Mouse (Mus musculus): Measurements from ENCODE around the gene Svep1.

The Svep1 gene

DNA sequence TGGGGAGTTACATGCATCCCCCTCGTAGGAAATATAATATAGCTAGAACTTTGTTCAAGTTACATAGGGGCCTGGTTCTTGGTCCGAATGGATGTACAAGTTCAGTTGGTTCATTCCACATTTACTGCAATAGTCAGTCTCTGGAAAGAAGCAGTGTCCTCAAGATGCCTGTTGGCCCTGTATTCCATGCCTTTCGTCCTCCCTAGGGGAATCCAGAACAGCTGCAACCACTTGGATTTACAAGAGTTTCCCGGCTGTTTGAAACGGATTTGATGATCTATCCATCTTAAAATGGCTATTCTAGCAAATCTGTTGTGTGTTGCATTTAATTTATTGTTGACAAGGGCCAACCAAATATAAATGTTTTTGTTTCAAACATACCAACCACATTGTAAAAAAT is 36.2 kb downstream of the Svep1 start:
- no peak for DNase-seq (ENCODE audit: low spot score)

DNA sequence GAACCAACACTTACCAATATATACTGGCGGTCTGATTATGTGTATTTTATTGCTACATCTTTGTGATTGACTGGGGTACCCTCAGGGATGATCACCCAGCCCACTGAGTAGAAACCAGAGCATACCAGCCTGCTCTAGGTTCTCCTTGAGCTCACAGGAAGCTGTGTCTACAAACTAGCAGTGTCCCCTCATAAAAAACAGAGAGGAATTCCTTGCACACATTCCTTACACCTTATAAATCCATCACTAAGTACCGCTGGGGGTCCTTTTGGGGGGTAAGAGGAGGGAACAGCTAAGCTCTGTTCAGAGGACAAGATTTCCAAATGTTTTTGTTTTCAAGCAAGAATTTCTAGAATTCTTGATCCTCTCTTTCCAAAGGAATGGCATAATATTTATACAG is 36.7 kb downstream of the Svep1 start:
- no peak for DNase-seq (ENCODE audit: low spot score)

DNA sequence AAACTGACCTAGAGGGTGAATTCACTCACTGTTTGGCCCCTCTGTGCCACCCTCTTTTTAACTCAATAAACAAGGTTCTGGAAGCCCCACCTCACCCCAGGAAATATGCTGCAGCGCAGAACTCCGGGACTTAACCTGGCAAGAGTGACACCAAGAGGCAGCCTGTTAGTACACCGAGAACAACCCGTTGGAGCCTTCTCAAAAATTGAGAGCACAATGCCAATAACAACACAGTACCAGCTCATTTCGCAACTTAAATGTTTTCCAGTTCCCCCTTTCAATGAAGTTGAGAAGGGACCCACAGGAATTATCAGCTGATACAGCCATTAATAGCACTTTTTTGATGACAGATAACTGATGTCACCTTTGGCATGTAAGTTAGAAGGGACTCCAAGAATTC is 38.3 kb downstream of the Svep1 start:
- DNase-seq (ENCODE audit: low spot score), result no peak

DNA sequence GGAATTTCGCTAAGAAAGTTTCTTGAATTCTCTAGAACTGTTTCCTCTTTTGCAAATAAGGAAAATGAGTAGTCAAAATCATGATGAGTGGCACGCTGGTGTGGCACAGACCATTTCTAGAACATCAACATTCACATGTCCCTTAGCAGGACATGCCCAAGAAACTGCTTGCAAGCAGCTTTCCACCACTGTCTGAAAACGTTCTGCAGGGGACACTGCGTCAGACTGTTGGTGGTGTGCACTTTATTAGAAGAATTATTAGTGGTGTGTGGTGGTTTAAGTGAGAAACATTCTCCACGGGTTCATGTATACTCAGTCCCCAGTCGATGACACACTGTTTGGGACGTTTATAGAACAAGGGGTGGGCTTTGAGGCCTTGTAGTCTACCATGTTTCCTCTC is 40.9 kb downstream of the Svep1 start:
- no peak for DNase-seq (ENCODE audit: low spot score)

DNA sequence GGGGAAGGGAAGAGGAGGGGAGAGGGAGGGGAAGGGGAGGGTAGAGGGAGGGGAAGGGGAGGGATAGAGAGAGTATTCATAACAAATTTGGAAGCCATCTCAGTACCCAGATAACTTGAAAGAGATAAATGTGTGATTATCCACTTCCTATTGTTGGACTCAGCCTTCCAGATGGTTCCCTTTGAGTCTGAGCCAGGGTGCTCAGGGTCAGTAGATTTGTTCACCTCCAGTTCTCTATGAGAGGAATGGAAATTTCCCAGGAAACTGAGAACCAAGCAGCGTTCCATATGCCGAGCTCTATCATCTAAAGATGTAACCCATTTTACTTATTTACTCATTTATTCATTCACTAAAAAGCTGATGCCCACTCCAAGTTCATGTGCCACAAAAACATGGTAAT is 44.8 kb downstream of the Svep1 start:
- no peak for DNase-seq (ENCODE audit: low spot score)

DNA sequence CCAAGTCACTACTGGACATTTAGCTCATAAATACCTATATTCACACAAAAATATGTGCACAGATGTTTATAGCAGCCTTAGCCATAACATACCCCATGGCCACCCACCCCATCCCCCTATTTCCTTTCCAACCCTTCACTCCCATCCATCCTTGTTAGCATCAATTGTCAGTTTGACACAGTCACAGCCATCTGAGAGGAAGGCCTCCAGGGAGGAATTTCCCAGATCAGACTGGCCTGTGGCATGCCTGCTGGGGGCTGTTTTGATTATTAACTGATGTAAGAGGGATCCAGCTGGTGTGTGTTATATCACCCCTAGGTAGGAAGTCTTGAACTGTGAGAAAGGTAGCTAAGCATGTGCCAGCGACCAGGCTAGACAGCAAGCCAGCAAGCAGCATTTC is 47.1 kb downstream of the Svep1 start:
- DNase-seq (ENCODE audit: low spot score), result no peak

DNA sequence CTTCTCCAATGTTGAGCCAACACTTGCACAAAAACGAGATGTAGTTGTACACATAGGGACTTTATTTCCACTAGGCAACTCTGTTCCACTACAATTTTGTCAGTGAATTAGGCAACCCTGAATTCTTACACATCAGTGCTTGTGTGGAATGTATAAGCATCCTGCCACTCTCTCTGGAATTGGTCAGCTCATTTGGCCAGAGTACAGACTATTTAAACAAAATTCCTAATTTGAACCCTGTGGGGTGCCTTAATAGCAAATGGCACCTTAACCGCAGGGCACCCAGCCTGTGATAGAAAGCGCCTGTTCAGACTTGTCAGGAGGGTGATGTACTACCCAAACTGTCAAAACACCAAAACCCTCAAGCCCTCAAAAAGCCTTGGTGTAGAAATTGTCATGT is 56.4 kb downstream of the Svep1 start:
- no peak for DNase-seq (ENCODE audit: low spot score)

DNA sequence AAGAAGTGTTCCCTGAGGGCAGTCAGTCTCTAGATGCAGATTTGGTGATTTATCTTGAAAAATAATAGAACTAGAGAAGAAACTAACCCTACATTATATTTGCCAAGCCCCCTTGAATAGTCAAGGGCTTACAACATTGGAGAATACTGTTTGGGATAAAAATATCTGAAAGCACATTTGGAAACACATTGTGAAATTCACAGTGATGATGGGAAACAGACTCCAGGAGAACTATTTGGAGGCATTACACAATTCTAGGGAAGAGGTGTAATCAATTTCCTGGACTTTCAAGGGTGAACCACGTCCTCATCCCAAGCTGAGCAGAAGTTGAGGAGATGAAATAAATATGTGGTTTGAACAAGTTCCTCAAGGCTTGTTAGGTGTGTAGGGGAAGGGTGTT is 57.5 kb downstream of the Svep1 start:
- no peak for DNase-seq (ENCODE audit: low spot score)

DNA sequence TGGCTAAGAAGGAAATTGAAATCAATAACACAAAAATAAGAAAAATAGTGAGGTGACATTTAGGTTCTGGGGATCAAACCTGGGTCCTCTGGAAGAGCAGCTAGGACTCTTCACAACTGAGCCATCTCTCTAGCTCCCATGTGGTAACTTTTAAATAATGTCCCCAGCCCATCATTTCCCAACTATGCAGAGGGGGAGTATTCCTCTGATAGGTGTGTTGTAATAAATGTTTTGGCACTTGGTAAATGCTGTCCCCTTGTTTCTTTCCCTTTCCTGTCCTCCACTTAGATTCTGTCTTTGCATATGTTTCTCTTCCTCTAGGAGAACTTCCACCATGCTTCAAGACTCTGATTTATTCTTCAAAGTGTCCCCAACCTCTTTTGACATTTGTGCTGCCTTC is 58.1 kb downstream of the Svep1 start:
- no peak for DNase-seq (ENCODE audit: low spot score)

DNA sequence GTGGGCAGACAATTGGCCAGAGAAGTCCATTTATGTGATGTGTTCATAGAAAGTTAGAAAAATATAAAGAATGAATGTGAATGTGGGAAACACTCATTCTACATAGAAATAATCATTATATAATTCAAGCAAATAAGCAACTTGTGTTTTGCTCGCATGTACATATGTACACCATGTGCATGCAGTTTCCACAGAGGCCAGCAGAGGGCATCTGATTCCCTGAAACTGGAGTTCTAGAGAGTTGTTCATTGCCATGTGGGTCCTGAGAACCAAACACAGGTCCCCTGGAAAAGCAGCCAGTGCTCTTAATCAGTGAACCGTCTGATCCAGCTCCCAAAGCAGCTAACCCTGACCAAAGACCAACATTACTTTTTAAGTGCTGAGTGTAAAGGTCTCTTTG is 60.0 kb downstream of the Svep1 start:
- no peak for DNase-seq (ENCODE audit: low spot score)

DNA sequence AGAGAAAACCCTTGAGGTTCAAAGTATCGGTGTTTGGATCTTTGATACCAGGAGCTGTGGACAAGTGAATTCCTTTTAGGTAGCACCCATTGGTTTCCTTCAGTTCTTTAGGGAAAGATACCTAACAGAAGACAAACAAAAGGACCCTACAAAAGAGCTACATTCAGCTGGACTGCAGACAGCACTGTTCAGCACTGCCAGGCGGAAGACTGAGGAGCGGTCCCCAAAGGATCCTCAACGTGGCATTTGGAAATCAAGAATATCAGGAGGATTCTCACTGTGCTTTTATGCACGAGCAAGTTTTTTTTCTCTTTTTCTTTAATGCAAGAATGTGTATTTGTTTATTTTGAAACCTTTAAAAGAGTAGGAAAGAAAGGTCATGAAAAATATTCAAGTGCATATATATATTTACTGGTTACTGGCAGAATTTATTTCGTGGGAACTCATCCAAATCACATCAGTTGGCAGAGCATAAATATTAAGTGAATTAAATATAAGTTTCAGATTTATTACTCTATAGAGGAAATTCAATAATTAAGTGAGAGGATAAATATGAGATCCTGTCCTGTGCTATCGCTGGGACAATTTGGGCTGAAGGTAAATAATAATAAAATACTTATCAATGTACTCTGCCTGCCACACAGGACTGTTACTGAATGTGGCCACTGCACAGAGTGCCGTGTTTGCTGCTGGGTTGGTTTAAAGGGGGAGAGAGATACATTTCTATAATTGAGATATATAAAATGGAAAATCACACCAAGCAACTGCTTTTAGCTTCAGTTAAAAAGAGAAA is 66.7 kb downstream of the Svep1 start:
- no peak for DNase-seq (ENCODE audit: low spot score)

DNA sequence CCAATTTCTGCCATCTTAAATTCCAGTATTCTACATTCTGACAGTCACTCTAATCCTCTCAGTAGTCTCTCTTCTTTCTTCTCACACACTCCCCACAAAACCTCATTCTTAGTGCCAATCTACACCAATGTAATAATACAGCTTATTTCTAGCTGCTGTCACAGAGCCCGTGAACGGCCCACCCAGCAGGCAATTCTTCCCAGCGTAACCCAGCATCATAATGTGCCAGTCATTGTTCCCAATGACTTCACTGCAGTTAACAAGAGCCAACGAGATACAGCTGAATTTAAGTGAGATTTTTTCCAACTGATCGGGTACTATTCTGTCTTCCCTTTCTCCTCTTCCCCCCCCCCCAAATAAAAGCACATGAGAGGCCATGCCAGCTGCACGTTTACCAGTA is 67.4 kb downstream of the Svep1 start:
- no peak for DNase-seq (ENCODE audit: low spot score)

DNA sequence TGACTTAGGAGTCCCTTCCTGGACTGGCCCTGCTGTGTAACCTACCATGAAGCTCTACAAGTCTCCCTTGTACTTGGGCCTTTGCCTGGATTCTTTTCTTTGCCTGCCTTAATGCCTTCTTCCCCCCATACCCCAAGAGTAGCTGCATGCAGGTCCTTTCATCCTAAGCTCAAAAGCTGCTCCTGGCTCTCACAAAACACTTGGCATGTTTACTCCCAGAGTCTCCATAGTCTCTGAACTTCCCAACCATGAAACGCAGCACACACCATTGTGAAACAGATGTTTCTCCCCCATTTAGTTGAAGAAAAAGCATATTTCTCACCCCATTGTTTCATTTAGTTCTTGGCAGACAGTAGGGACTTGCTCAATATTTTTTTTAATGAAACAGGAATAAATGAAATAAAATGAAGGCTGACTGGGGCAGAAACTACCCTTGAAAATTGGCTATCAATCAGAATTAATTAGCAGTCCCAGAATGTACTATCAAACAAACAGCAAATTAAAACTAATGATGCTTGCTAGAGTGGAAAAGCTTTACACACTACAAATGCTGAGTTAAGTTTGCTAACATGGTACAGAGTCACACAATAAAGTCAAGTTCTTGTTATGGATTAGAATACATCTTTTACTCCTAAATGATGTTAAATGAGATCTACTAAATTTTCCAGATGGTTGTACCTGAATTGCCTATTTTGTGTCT is 72.9 kb downstream of the Svep1 start:
- no peak for DNase-seq (ENCODE audit: low spot score)

DNA sequence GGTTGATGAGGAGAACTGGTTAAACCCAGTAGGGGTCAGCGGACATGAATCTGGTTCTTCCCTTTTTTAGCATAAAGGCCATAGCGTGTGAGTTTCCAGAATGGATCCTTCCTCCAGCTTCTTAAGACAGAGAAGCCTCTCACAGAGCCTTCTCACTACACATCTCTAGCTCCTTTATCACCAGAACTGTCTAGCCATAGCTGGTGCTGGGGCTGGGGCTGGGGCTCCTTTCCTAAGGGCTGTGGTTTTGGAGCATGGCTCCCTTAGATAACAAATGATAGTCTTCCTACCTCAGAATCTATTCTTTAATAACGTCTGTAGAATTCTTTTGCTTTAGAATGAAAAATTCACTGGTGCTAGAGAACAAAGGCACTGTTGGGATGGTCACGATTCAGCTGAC is 76.8 kb downstream of the Svep1 start:
- DNase-seq (ENCODE audit: low spot score), result no peak

DNA sequence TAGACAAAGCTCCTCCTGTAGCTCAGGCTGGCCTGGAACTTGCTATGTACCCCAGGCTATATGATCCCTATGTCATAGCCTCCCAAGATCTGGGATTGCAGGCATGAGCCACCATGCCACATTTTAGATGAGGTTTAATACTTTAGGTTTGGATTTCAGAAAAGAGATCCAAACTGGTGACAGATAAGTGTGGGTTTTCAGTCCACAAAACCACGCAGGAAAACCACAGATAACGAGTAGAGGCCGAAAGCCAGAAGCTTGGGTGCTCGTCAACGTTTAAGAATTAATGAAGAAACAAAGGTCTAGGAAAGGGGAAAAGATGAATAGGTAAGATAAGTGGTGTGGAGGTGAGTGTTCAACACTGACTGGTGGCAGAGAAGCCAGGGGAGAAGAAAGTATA is 79.6 kb downstream of the Svep1 start:
- no peak for DNase-seq (ENCODE audit: low spot score)

DNA sequence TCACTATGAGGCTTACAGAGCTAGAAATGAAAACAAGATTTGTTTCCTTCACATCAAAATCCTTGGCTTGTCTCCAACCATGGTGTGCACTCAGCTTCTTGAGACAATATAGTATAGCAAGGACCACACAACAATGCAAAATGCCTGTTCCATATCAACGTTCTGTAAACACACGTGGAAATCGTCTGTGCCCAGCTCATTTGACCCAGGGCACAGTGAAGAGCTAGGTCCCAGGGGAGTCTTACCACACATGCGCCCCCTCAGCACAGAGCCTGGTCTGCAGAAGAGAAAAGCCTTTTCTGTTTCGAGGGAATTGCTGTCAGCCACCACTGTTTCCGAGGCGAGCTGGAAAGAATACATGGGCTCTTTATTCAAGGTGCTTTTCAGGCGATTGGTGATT is 91.2 kb downstream of the Svep1 start:
- no peak for DNase-seq (ENCODE audit: low spot score)

DNA sequence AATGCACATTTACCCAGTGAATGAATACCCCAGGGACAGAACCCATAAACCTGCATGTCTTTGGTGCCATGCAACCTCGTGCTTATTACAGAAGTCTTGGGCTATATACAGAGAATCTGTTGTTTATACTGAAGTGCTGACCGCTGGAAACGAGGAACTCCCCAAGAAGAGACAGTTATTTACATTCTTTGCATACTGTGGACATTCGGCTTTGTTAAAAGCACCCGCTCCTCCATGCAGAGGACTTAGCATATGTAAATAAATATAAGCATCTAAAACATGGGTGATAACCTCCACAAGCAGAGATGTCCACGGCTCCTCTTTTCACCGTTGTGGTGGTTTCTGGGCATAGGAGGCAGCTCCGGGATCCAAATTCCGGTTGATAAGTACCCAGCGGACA is 95.7 kb downstream of the Svep1 start:
- no peak for DNase-seq (ENCODE audit: low spot score)

DNA sequence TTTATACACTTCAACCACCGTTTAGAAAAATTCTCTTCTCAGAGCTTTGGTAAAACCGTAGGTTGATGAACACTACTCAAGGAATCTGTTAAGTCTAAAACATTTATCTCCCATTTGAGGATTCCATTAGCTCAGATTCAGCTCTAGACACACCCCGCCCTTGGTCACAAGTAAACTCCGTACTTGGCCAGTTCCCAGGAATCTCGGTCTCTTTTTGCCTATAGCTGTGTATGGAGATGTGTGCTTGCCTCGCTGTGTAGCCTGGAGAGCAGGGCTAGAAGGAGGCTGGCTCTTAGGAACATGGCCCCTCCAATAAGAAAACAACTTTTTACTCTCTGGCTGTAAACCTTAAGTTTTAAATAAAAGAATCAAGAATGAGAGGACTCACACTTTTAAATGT is 96.9 kb downstream of the Svep1 start:
- no peak for DNase-seq (ENCODE audit: low spot score)

DNA sequence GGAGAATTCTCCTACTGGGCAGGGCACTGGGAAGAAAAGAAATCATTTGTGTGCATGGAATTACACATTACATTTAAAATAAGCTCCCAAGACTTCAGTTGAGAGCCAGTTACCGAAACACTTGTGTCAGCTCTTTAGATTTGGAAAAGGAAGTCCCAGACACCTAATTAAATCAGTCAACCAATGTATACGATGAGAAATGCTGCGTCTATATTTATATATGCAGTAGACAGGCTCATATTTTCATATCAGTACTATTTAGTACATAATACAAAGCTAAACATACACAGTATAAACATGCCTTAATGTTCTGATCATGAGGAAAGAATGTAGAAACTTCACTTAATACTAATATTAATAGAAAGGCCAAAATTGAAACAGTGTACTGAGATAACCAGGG is 98.3 kb downstream of the Svep1 start:
- no peak for DNase-seq (ENCODE audit: low spot score)

DNA sequence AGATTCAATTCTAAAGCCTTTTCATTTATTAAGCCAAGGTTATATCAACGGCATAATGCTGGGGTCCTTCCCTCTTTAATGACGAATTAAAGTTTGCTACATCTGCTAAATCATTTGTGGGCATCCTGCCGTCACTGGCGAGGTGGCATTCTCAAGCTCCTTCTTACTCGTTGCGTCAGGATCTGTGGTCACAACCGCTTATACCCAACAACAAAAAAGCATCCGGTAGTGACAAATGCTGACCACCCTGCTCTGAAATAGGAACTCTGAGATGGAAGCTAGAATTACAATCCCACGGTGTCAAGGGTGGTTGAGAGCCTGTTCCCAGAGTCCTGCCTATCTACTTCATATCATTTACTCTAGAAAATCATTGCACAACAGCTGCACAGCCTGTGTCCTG is 108.9 kb downstream of the Svep1 start:
- DNase-seq (ENCODE audit: low spot score), result no peak

DNA sequence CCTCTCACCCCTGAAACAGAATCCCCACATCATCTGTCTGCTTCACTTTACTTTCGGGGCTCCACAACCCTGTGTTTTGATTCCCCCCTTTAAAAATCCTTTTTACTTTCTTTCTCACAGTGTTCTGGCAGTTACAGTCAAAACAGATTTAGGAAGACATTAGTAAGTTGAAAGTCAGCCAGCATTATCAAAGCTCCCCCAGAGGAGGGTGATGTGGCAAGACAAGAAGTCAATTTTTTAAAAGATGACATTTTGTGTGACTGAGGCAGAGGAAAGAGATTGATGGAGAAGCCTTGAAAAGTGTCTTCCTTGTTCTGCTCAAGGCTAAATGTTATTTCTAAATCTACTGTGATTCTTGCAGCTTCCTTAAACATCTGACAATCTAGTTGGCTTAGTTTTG is 119.9 kb downstream of the Svep1 start:
- no peak for DNase-seq (ENCODE audit: low spot score)

DNA sequence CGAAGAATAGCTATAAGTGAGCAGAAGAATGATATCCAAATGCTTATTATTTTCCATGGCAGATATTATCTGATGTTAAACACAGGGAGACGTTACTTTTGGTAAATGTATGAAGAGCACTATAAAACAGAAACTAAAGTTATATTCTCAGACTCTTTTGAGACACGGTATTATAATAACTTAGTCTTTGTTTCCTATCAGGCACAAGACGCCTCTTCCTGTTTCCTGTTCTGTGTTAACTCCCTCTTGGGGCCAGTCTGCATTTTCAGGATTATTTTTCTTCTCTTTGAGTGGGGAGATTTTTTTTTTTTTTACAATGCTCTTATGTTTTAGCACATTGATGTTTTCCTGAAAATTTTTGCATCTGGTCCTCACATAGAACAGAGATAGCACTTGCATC is 120.5 kb downstream of the Svep1 start:
- DNase-seq (ENCODE audit: low spot score), result no peak

DNA sequence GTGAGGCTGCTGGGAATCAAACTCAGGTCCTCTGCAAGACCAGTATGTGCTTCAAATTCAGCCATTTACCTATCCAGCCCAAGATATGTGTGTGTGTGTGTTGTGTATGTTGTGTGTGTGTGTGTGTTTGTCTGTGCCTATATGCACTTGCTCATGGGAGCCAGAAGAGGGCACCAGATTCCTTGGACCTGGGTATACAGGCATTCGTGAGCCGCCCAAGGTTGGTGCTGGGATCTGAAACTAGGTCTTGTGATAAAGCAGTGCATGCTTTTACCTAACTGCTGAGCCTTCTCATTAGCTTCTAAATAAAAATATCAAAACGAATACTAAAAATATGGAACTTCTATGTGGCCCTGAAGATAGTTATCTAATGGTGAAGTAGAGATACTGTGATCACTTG is 121.3 kb downstream of the Svep1 start:
- no peak for DNase-seq (ENCODE audit: low spot score)

DNA sequence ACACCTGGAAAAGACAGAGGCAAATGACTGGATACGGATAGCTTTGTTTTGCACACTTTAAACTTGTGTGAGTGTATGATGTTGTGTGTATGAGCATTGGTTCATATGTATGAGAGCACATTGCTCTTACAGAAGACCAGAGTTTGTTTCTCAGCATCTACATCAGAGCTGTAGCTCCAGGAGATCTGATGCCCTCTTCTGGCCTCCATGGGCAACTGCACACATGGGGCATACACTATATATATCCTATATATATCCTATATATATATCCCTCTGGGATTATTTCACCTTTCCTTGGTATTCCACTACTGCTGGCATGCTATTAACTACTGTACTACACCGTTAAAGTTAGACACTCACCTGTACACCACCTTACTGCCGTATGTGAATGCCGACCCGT is 122.5 kb downstream of the Svep1 start:
- DNase-seq (ENCODE audit: low spot score), result no peak

Measured in left cerebral cortex, adult 11 months (tissue).